ENCODE assay signal across 11 mouse cellular contexts in genomic region chr5:119137821-119138221, GRCm38 (mm10).
DNase-seq lines count a peak whose midpoint lies in the region; ATAC-seq lines count a peak whose summit lies in the region.
"Had no signal": no experiment of that assay in that cellular context is flagged by ENCODE, and none has a peak within 500 bp of the region (broad histone marks: within the 10 kb centered on the region; RNA-seq: fewer than 3 reads in every experiment).

No protein-coding gene starts in this region.

- intact Hi-C loops in heart, postnatal 36 days (cut with DNase I), result no loop called here

- H3K27me3 ChIP-seq in midbrain, embryonic 14.5 days (ENCODE audit: control insufficient read depth, insufficient read depth, low read length), result no peaks in the 10 kb centered on the region
- H3K27me3 ChIP-seq in midbrain, embryonic 11.5 days (ENCODE audit: control insufficient read depth, insufficient read depth, low read length), result no peaks in the 10 kb centered on the region
- peaks cover 9% of the 10 kb centered on the region; the same call in 1 of the 2 replicates for H3K27me3 ChIP-seq in limb, embryonic 11.5 days (ENCODE audit: control insufficient read depth, insufficient read depth, low read length)
- no peaks in the 10 kb centered on the region for H3K27me3 ChIP-seq in forebrain, embryonic 11.5 days (ENCODE audit: control insufficient read depth, insufficient read depth, low read length)

- ATAC-seq in midbrain, embryonic 14.5 days (ENCODE audit: low FRiP score, low TSS enrichment), result no peak
- no peak for ATAC-seq in midbrain, embryonic 11.5 days (ENCODE audit: low FRiP score)
- no peak; the same call in 1 of the 2 replicates for ATAC-seq in limb, embryonic 11.5 days (ENCODE audit: insufficient number of reproducible peaks, low FRiP score, low TSS enrichment, low read depth)
- ATAC-seq in forebrain, embryonic 11.5 days (replicated peaks; ENCODE audit: low FRiP score), result no peak
- ATAC-seq: inflammation-experienced regulatory T-cells, adult 6 months had no signal

- H3K4me2 ChIP-seq in midbrain, embryonic 14.5 days (ENCODE audit: low read length), result no peak overlapping the region
- no peak overlapping the region for H3K4me2 ChIP-seq in midbrain, embryonic 11.5 days
- H3K4me2 ChIP-seq in limb, embryonic 11.5 days (ENCODE audit: low read depth, severe bottlenecking), result peak overlapping the region; percentile 24; the same call in 1 of the 2 replicates
- no peak overlapping the region for H3K4me2 ChIP-seq in forebrain, embryonic 11.5 days (ENCODE audit: low read depth, low read length, severe bottlenecking)
- H3K4me2 ChIP-seq: heart, embryonic 15.5 days had no signal

- peak; percentile 11 to 29 for DNase-seq in adrenal gland, adult (ENCODE audit: inconsistent age in 2 of 2, low spot score in 1 of 2)
- no peak for DNase-seq in adrenal gland, postnatal 25 days
- DNase-seq in midbrain, embryonic 14.5 days, result peak; percentile 31
- no peak for DNase-seq in midbrain, embryonic 11.5 days (ENCODE audit: low spot score, missing footprints)
- peak; percentile 65 for DNase-seq in limb, embryonic 11.5 days (ENCODE audit: low spot score)
- peak; percentile 34 for DNase-seq in urinary bladder, postnatal 25 days (ENCODE audit: low spot score)
- no peak for DNase-seq in heart, postnatal 36 days
- no peak for DNase-seq in forebrain, embryonic 11.5 days (ENCODE audit: low spot score)

- H3K4me1 ChIP-seq in midbrain, embryonic 14.5 days (ENCODE audit: control insufficient read depth, insufficient read depth, low read length), result no peaks in the 10 kb centered on the region
- peaks cover 9% of the 10 kb centered on the region for H3K4me1 ChIP-seq in midbrain, embryonic 11.5 days (ENCODE audit: control insufficient read depth, insufficient read depth, low read length)
- H3K4me1 ChIP-seq in limb, embryonic 11.5 days (ENCODE audit: control insufficient read depth, insufficient read depth, low read length), result peaks cover 20% of the 10 kb centered on the region; the same call in 1 of the 2 replicates
- no peaks in the 10 kb centered on the region; the same call in 1 of the 2 replicates for H3K4me1 ChIP-seq in forebrain, embryonic 11.5 days (replicated peaks; ENCODE audit: control insufficient read depth, insufficient read depth, low read length)

- no peak overlapping the region for H3K27ac ChIP-seq in midbrain, embryonic 14.5 days (replicated peaks; ENCODE audit: low read depth, low read length)
- H3K27ac ChIP-seq in midbrain, embryonic 11.5 days (ENCODE audit: low read depth, low read length), result no peak overlapping the region
- no peak overlapping the region for H3K27ac ChIP-seq in limb, embryonic 11.5 days (replicated peaks; ENCODE audit: low read depth, low read length)
- H3K27ac ChIP-seq in forebrain, embryonic 11.5 days (ENCODE audit: low read depth, low read length), result no peak overlapping the region
- H3K27ac ChIP-seq: heart, embryonic 15.5 days had no signal

- no peak overlapping the region for H3K4me3 ChIP-seq in midbrain, embryonic 14.5 days (replicated peaks; ENCODE audit: low read depth, low read length)
- no peak overlapping the region for H3K4me3 ChIP-seq in midbrain, embryonic 11.5 days (ENCODE audit: low read depth, low read length)
- peak overlapping the region; percentile 6; the same call in 1 of the 2 replicates for H3K4me3 ChIP-seq in limb, embryonic 11.5 days (ENCODE audit: low read depth, low read length)
- no peak overlapping the region for H3K4me3 ChIP-seq in forebrain, embryonic 11.5 days (ENCODE audit: low read depth, low read length)
- H3K4me3 ChIP-seq: heart, embryonic 15.5 days had no signal

- no peaks in the 10 kb centered on the region for H3K36me3 ChIP-seq in midbrain, embryonic 14.5 days (ENCODE audit: control insufficient read depth, insufficient read depth, low read length)
- no peaks in the 10 kb centered on the region for H3K36me3 ChIP-seq in midbrain, embryonic 11.5 days (ENCODE audit: control insufficient read depth, insufficient read depth, low read length)
- H3K36me3 ChIP-seq in limb, embryonic 11.5 days (ENCODE audit: control insufficient read depth, insufficient read depth, low read length), result no peaks in the 10 kb centered on the region
- no peaks in the 10 kb centered on the region for H3K36me3 ChIP-seq in forebrain, embryonic 11.5 days (ENCODE audit: control insufficient read depth, insufficient read depth, low read length)
- H3K36me3 ChIP-seq: G1E; heart, embryonic 15.5 days had no signal

- WGBS in midbrain, embryonic 14.5 days, result 67% methylated on average over 10 of the region's 10 CpGs
- 70% methylated on average over 10 of the region's 10 CpGs for WGBS in midbrain, embryonic 11.5 days
- WGBS in limb, embryonic 11.5 days, result 33% methylated on average over 10 of the region's 10 CpGs
- WGBS in forebrain, embryonic 11.5 days, result 78% methylated on average over 10 of the region's 10 CpGs

- no peaks in the 10 kb centered on the region for H3K9me3 ChIP-seq in midbrain, embryonic 14.5 days (ENCODE audit: control insufficient read depth, low read length)
- no peaks in the 10 kb centered on the region for H3K9me3 ChIP-seq in midbrain, embryonic 11.5 days (ENCODE audit: control insufficient read depth, low read length)
- H3K9me3 ChIP-seq in limb, embryonic 11.5 days (ENCODE audit: control insufficient read depth, low read length), result no peaks in the 10 kb centered on the region
- no peaks in the 10 kb centered on the region for H3K9me3 ChIP-seq in forebrain, embryonic 11.5 days (ENCODE audit: control insufficient read depth, low read length)
- H3K9me3 ChIP-seq: heart, embryonic 15.5 days had no signal

- H3K9ac ChIP-seq in midbrain, embryonic 14.5 days (replicated peaks; ENCODE audit: low read length), result no peak overlapping the region
- H3K9ac ChIP-seq in midbrain, embryonic 11.5 days (ENCODE audit: low read length), result no peak overlapping the region
- 0 out of 2 replicates have a peak overlapping the region, but pooled peaks have one; percentile 7 for H3K9ac ChIP-seq in limb, embryonic 11.5 days (ENCODE audit: low read length)
- no peak overlapping the region for H3K9ac ChIP-seq in forebrain, embryonic 11.5 days (ENCODE audit: low read length)
- H3K9ac ChIP-seq: heart, embryonic 15.5 days had no signal

Comparison
In these comparisons a context has a peak if more than half of its experiments do, and no peak if none do; other contexts are left out.
1. DNase-seq: peak in adrenal gland, adult (2 of 2), midbrain, embryonic 14.5 days (single experiment), limb, embryonic 11.5 days (single experiment) and urinary bladder, postnatal 25 days (single experiment); none in adrenal gland, postnatal 25 days (single experiment), midbrain, embryonic 11.5 days (single experiment), heart, postnatal 36 days (0 of 2) and forebrain, embryonic 11.5 days (single experiment).